Mouse (Mus musculus): ENCODE measurements around the gene Cdk5rap3.

Cdk5rap3 gene

DNA sequence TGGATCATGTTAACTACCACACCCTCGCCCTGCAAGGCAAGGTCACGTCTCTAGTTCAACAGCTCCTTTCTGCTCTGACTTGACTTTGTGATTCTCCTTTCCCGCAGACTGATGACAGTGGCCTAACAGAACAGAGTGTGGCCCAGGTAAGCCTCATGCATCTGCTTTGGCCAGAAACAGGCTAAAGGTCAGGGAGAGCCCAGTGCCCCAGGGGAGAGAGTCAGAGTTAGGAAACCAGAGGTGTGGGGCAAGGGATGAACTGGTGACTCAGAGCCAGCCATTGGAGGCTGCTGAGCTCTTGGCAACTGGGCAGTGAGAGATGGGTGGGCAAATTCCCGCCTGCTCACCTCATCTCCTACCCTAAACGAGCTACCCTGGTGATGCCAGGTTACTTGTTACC is 58.9 kb downstream of the Cdk5rap3 start:
- DNase-seq (ENCODE audit: low spot score) = no peak
